Mouse (Mus musculus): Measurements from ENCODE around the gene Cdc6. TPM values are rescaled to one million over a fixed set of nuclear protein-coding genes. Genes with fewer than 3 reads are reported as not detected.
"Not testable (repeated sequence)": the region's sequence is repeated elsewhere in the genome, so short reads cannot be mapped to it uniquely, and the experiment has no call there.

Gene Cdc6
- polyA plus RNA-seq, 2 experiments from 2014 or later, result 4.1 to 8.5 TPM

GRCm38 (mm10) chr11:98910415-98910814 lies 2.8 kb downstream of the Cdc6 start:
- ATAC-seq, result no peak

DNA sequence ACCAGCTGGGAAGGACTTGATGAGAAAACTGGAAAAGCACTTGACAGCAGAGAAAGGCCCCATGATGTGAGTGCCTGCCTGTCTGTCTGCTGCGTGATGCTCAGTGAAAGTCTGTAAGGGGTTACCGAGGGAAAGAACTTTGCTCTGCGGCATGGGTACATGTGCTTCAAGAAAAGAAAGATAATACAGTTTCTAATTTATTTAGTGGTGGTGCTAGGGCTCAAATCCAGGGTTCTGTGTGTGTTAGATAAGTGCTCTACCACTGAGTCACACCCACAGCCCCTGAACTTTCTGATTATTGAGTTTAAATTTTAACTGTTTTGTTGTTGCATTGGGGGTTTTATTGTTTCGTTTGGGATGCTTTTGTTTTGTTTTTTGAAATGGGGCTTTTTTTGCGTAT lies 3.9 kb downstream of the Cdc6 start:
- ATAC-seq, result no peak

DNA sequence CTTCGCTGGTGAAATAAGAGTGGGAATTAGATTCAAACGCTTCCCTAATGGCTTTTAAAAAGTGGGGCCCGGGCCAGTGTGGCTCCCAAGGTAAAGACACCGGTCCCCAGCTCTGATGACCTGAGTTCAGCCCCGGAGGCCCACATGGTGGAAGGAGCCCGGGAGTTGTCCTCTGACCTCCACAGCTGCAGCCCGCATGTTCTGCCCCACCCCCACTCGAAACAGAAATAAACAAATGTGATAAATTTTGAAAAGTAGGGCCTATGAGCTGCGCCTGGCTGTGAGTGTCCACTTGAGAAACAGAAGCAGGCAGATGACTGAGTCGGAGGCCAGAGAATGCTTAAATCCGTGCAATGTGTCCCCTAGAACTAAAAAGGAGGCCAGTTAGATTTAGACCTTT lies 6.6 kb downstream of the Cdc6 start:
- no peak for ATAC-seq

GRCm38 (mm10) chr11:98916376-98916775 lies 8.8 kb downstream of the Cdc6 start:
- not testable (repeated sequence) for ATAC-seq

- ATAC-seq, result no peak
Observed at GRCm38 (mm10) chr11:98917428-98918005, 9.9 kb downstream of the Cdc6 start.

DNA sequence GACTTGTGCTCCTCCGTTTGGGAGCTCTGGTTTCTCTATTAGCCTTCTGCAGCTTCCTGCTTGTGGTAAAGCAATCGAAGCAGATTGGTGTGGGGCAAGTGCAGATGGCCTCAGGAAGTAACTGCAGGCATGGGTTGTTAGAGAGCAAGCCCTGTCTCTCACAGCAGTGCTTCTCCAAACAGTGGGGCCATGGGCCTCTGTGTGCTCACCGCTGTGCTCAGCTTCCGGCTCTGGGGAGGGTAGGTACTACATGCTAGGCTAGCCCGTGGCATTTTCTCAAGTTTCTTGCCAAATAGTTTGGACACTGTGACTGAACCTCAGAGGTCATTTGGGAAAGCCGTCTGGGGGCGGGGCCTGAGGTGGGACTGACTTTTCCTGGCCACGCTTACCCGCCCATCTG lies 10.6 kb downstream of the Cdc6 start:
- ATAC-seq, result peak; percentile 84

- ATAC-seq, result no peak
Observed at GRCm38 (mm10) chr11:98919009-98919408, 11.4 kb downstream of the Cdc6 start.

GRCm38 (mm10) chr11:98921813-98922212 lies 14.2 kb downstream of the Cdc6 start:
- not testable (repeated sequence) for ATAC-seq

- peak; percentile 60 for ATAC-seq
Observed at GRCm38 (mm10) chr11:98922307-98922706, 14.7 kb downstream of the Cdc6 start.

DNA sequence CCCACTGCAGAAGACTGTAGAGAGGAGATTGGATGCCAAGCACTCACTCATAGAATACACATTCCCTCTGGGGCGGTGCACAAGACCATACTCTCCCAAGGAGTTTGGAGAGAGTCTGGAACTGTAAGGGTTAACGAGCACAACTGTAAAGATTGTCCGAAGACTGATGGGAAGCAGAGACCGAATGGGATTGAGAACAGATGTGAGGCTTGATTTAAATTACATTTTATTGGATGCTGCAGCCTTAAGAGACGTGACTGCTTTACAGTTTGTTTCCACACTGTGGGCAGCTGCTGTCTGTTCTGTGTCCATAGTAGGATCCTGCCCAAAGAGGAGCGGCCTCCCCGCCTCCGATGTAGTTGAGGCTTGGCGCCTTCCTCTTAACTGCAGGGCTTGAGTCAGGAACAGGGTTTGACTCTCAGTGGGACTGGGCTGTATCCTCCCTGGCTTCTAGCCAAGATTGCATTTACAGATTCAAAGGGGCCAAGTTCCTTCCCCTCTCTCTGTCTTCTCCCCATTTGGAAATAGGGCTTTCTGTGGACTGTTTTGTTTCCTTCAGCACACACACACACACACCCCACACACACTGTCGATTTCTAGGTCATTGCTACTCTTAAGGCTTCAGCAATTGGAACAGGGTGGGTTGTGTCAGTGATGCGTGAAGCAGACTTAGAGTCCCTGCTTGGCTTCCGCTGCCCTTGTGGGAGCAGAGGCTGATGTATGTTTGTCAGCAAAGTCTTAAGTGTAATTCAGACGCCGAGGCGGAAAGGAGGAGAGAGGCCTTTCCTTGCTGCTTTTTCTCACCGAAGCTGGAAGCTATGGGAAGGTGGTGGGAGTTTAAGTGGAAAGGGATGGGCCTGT lies 15.5 kb downstream of the Cdc6 start:
- ATAC-seq, result not testable (repeated sequence)

DNA sequence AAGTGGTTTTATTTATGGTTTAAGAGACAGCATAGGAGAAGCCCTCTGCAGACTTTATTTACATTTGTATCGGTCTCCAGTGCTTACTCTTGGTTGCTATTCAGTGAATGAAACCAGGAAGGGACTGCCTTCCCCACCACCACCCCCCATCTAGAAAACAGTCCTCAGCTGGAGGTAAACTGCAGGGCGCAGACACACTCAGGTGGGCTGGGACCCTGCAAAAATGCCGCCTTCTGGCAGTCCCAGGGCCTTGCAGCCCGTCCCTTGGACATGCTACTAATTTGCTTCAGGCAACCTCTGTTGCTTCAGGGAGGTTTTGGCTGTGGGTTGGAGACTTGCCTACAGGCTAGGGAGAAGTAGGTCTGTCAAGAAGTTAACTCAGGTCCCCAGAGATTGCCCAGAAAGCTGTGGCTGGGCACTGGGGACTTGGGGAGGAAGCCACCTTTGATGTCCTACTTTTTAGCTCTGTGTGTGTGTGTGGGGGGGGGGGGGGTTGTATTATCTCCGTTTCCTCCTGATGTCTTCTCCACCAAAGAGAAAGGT lies 17.1 kb downstream of the Cdc6 start:
- no peak for ATAC-seq

DNA sequence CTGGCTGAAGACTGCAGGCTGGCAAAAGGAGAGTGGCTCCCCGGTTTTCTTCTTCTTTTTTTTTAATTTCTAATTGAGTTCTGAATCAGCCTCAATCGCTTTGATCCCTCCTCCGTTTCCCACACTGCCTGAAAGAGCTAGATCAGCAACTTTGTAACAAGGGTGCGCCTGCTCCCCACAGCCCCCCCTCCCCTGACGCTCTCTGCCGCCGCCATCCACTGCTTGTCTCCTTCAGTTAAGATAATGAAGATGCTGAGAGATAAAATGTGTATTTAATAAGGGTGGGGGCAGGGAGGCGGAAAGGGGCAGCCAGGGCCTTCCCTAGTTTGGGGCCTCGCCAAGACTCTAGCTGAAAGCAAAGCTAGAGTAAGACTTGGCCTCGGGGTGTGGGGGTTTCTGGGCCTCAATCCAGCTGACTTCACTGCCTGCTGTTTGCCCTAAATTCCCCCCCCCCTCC lies 17.7 kb downstream of the Cdc6 start:
- peak; percentile 51 for ATAC-seq

- ATAC-seq, result no peak
Observed at GRCm38 (mm10) chr11:98925868-98926311, 18.3 kb downstream of the Cdc6 start.

DNA sequence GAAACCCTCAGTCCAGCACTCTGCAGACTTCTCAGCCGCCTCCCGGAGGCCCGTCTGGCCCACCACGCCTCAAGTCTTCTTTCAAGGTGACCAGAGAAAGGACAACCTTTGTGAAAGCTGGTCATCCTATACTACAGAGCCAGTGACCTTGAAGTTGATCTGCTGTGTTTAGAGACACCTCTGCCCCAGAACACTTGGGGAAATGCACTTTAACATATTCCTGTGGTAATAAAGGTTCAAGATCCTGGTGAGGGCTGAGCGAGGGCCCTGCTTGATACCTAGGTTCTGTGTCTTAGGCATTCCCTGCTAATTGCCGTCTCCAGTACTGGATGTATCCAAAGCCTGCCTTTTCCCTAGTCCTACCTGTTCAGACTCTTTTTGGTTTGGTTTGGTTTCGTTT lies 19.0 kb downstream of the Cdc6 start:
- no peak for ATAC-seq

DNA sequence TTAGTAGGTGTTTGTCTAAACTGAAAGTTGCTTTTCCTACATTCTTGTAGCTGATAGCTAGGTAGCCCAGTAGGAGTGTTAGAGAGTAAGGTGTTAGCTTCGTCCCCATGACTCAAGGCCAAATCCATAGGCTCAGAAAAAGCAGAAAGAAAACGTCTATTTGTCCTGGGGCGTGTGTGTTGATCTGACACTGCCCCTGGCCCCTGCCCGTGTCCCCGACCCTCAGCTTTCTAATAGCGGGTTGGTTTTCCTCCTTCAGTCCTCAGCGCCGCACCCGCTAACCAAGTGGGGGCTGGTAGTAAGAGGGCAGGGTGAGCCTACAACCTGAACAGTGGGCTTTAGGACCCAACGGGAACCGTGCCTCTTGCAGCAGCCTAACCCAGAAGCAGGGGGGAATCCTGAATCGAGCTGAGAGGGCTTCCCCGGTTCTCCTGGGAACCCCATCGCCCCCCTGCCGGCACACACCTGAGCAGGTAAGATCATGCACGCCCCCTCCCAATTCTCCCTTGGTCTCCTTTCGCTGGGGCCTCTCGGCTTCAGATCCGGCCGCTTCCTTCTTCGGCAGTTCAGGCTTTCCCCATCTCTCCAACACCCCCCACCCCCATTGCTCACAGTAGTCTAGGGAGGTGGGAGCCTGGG lies 20.0 kb downstream of the Cdc6 start, which contains the start of gene Rara:
Rara (plus strand) TSS at position 381 of the 639 bp plus-strand sequence.
- ATAC-seq, result peak; percentile 49

DNA sequence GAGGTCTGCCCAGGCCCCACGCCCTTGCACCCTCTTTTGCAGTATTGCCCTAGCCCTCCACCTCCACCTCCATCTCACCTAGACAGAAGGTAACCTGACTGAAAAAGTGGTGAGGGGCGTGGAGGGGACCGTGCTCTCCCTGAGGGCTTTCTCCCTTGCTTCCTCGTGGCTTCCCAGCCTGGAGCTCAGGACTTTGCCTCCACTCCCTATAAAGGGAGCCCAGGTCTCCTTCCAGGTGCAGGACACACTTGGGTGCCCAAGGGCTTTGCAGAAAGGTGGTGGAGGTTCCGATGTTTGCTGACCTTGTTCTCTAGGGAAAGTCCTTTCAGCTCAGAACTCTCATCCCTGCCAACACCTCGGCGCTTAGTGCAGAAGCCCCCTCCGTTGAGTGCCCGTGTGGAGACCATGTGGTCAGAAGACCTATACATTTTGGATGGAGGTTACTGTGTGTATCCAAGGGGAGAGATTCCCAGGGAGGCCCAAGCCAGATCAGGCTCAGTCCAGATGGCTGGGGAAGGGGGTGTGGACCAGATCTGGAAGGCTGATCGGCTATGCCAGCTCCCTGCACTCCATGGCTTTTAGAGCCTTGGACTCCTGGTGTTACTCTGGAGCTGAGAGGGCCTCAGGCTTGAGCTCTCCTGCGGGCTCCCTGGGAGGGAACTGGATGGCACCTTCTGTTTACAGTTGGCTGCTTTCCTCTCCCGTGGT lies 20.7 kb downstream of the Cdc6 start:
- no peak for ATAC-seq

DNA sequence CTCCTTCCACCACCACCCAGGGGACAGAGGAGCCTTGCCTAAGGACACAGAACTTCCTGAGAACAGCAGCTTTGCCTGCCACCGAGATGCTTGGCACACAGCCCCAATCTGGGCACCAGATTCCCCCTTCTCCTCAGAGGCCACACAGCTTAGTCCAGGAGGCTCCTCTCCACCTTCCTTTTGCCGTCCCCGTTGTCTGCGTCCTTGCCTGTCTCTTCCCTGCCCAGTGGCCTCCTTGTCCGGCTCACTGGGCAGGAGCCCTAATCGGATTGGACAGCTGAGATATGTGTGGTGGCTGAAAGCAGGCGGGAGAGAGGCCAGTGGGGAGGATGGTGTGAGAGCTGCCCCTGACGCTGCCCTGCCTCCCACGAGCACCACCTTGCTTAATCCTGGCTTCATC lies 21.9 kb downstream of the Cdc6 start:
- no peak for ATAC-seq

- no peak for ATAC-seq
Observed at GRCm38 (mm10) chr11:98930127-98930601, 22.6 kb downstream of the Cdc6 start.

GRCm38 (mm10) chr11:98930773-98931512 lies 23.3 kb downstream of the Cdc6 start:
- no peak for ATAC-seq

- no peak for ATAC-seq
Observed at GRCm38 (mm10) chr11:98931513-98932292, 24.1 kb downstream of the Cdc6 start.
